ENCODE assay signal across 18 mouse cellular contexts in genomic region chr5:76969250-76969649, GRCm38 (mm10). TPM values are rescaled to one million over a fixed set of nuclear protein-coding genes. Genes with fewer than 3 reads are reported as not detected.
"Had no signal": no experiment of that assay in that cellular context is flagged by ENCODE, and none has a peak within 500 bp of the region (broad histone marks: within the 10 kb centered on the region; RNA-seq: fewer than 3 reads in every experiment).

No protein-coding gene starts in this region.

- H3K4me3 ChIP-seq: limb, embryonic 13.5 days; midbrain, embryonic 12.5 days; stomach, embryonic 15.5 days had no signal

- DNase-seq: kidney, postnatal 25 days; left cerebral cortex, postnatal 4 days; lung, adult 18-20 months; right cerebral cortex, postnatal 14 days; thymus, adult 2 months; thymus, postnatal 36 days had no signal

- ATAC-seq: intestine, embryonic 16.5 days; midbrain, embryonic 16.5 days had no signal

- H3K27ac ChIP-seq: limb, embryonic 13.5 days; liver, embryonic 14.5 days; midbrain, embryonic 12.5 days; stomach, embryonic 15.5 days had no signal

RNA-seq across cellular contexts. Expression of gene Arl9, which starts 34.6 kb away (rescaled TPM):
- total RNA-seq: layer of hippocampus, adult 18-20 months; layer of hippocampus, postnatal 10 days; left cerebral cortex, adult 18-20 months; left cerebral cortex, postnatal 10 days; liver, adult 2 months; megakaryocyte-erythroid progenitor cell, adult 5-6 weeks had no signal

RNA-seq across cellular contexts. Expression of gene Thegl, which starts 46.6 kb away (rescaled TPM):
- total RNA-seq: liver, adult 2 months had no signal
